Mouse (Mus musculus) myocyte (in vitro differentiated cells): Measurements from ENCODE around the gene Pigh.

Source experiments
- CEBPB ChIP-seq: IDR thresholded peaks from 2 replicates; pipeline ENCODE4 v1.6.1; 2011; ENCODE audit warnings: mild to moderate bottlenecking, moderate library complexity; ENCODE audit not compliant: poor library complexity, insufficient read depth, severe bottlenecking
- E2F4 ChIP-seq: IDR thresholded peaks from one replicate; pipeline ENCODE4 v1.6.1; 2011; ENCODE audit warnings: mild to moderate bottlenecking, control low read depth, moderate library complexity; ENCODE audit not compliant: insufficient read depth
- MAX ChIP-seq: IDR thresholded peaks from one replicate; pipeline ENCODE4 v1.6.1; 2011; ENCODE audit warnings: low read depth, mild to moderate bottlenecking, control low read depth
- MYOD1 ChIP-seq, 3 experiments: IDR thresholded peaks; one replicate each; pipeline ENCODE4 v1.6.1; 2011; ENCODE audit warnings: control low read depth in 2 of 3, low read depth in 2 of 3, mild to moderate bottlenecking in 2 of 3, moderate library complexity in 1 of 3; ENCODE audit not compliant: insufficient read length in 2 of 3, control insufficient read depth in 1 of 3
- MYOG ChIP-seq, 3 experiments: IDR thresholded peaks; one replicate each; pipeline ENCODE4 v1.6.1; 2011; ENCODE audit warnings: control low read depth in 2 of 3, low read depth in 2 of 3, mild to moderate bottlenecking in 2 of 3; ENCODE audit not compliant: insufficient read length in 2 of 3, control insufficient read depth in 1 of 3, insufficient read depth in 1 of 3
- POLR2A ChIP-seq: IDR thresholded peaks from one replicate; pipeline ENCODE4 v1.6.1; 2011; ENCODE audit warnings: low read depth, mild to moderate bottlenecking, control low read depth, moderate library complexity; ENCODE audit not compliant: insufficient read length
- POLR2AphosphoS2 ChIP-seq: IDR thresholded peaks from one replicate; pipeline ENCODE4 v1.6.1; 2011; ENCODE audit warnings: low read depth, control low read depth; ENCODE audit not compliant: insufficient read length
- REST ChIP-seq: IDR thresholded peaks from one replicate; pipeline ENCODE4 v1.6.1; 2011; ENCODE audit warnings: mild to moderate bottlenecking, control low read depth, moderate library complexity; ENCODE audit not compliant: insufficient read depth, insufficient read length
- TCF12 ChIP-seq: IDR thresholded peaks from one replicate; pipeline ENCODE4 v1.6.1; 2011; ENCODE audit warnings: mild to moderate bottlenecking, control low read depth; ENCODE audit not compliant: poor library complexity, insufficient read depth, severe bottlenecking
- TCF3 ChIP-seq: IDR thresholded peaks from one replicate; pipeline ENCODE4 v1.6.1; 2011; ENCODE audit warnings: low read depth, control low read depth; ENCODE audit not compliant: insufficient read length
- USF1 ChIP-seq: IDR thresholded peaks from one replicate; pipeline ENCODE4 v1.6.1; 2011; ENCODE audit warnings: low read depth, mild to moderate bottlenecking, control low read depth, moderate library complexity

DNA sequence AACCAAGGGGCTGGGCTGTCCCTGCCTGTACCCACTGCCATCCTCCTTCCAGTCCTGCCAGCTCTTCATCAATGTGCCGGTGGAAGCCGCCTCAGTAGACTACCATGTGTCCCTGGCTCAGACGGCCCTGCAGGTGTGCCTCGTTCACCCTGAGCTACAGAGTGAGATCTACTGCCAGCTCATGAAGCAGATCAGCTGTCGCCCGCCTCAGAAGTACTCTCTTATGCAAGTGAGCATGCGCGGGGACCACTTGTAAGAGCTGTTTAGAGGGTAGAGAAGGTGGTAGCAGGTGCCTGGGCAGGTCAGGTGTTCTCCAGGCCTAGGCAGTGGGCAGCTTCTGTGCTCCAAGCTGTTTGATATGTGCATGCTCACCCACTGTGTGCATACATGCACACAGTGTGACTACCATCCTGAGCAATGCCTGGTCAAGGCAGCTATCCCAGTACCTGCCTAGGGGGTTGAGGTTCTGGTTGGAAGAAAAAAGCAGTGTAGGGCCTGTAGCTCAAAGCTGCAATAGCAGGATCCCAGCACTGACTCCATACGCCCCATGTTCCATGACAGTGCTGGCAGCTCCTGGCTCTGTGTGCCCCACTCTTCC lies 18.6 kb downstream of the Pigh start:
- TF ChIP-seq POLR2A (no peak), MYOG (IDR thresholded peaks at IDR 0.05; ENCODE audit: control insufficient read depth in 1 of 3, insufficient read depth in 1 of 3, insufficient read length in 2 of 3, low read depth in 2 of 3) (no peak), USF1 (no peak), CEBPB (no peak), MAX (no peak), POLR2AphosphoS2 (no peak), TCF12 (no peak), E2F4 (no peak), REST (no peak), MYOD1 (IDR thresholded peaks at IDR 0.05; ENCODE audit: control insufficient read depth in 1 of 3, insufficient read length in 2 of 3, low read depth in 2 of 3) (no peak), TCF3 (no peak)
